ENCODE assay signal across 8 mouse cellular contexts in the genomic region with DNA sequence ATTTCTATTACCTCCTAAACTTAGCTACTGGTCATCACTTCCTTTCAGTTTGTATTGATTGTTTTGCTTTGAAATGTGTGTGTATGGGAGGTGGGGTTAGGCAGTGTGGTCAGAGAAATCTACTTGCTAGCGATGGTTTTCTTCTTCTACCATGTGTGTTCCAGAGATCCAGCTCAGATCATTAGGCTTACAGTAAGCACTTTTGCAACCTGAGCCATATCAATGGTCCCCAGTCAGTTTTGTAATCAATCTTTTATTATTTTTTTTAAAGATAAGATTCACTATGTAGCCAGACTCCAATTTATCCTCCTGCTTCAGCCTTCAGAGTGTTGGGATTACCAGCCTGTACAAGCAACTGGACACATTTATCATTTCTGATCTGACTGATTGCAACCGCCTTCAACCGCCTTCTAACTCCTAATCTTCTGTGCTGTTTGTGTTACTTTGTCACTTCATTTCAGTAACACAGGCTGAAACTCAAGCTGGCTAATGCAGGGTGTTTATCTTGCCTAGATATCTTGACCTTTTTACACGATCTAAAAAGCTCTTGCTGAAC.
"Had no signal": no experiment of that assay in that cellular context is flagged by ENCODE, and none has a peak within 500 bp of the region (broad histone marks: within the 10 kb centered on the region; RNA-seq: fewer than 3 reads in every experiment).

No protein-coding gene starts in this region.

- H3K9me3 ChIP-seq: limb, embryonic 13.5 days; stomach, embryonic 15.5 days had no signal

- H3K27me3 ChIP-seq: limb, embryonic 13.5 days; stomach, embryonic 15.5 days had no signal

- DNase-seq: kidney, adult 8-10 months; kidney, postnatal 36 days; lung, adult 2 months; lung, postnatal 4 days; thymus, adult 2 months; thymus, postnatal 25 days had no signal
